Mouse (Mus musculus) urinary bladder, adult 2 months (tissue): Measurements from ENCODE around the gene Cstad. TPM values are rescaled to one million over a fixed set of nuclear protein-coding genes. Genes with fewer than 3 reads are reported as not detected.

Experiments
- DNase-seq: peaks from one replicate; pipeline ENCODE4 v3.0.0; 2022; ENCODE audit warnings: low spot score
- polyA plus RNA-seq: library from polyadenylated mRNA; depleted of rRNA; stranded (reverse); fragments of >200 nt; gene quantifications from 2 replicates; pipeline ENCODE4 v1.2.3, GENCODE M21; 2012

Gene Cstad
- polyA plus RNA-seq, 1 experiment, result 5.8 TPM

- no peak for DNase-seq
Measured at GRCm38 (mm10) chr2:30595796-30596195, 956 bp downstream of the Cstad start.

- no peak for DNase-seq
Measured at GRCm38 (mm10) chr2:30599621-30600020, 4.8 kb downstream of the Cstad start.

- DNase-seq, result no peak
Measured at GRCm38 (mm10) chr2:30600291-30600690, 5.5 kb downstream of the Cstad start.

GRCm38 (mm10) chr2:30600965-30601841 lies 6.4 kb downstream of the Cstad start:
- DNase-seq, result no peak

- DNase-seq, result no peak
Measured at GRCm38 (mm10) chr2:30602451-30602850, 7.6 kb downstream of the Cstad start.

GRCm38 (mm10) chr2:30603731-30604130 lies 8.9 kb downstream of the Cstad start:
- no peak for DNase-seq

GRCm38 (mm10) chr2:30604880-30605761 lies 10.3 kb downstream of the Cstad start:
- DNase-seq, result no peak

- DNase-seq, result no peak
Measured at GRCm38 (mm10) chr2:30605762-30606051, 10.9 kb downstream of the Cstad start.

- no peak for DNase-seq
Measured at GRCm38 (mm10) chr2:30606621-30607052, 11.8 kb downstream of the Cstad start.

GRCm38 (mm10) chr2:30607941-30608340 lies 13.1 kb downstream of the Cstad start:
- DNase-seq, result no peak

GRCm38 (mm10) chr2:30608690-30609201 lies 13.9 kb downstream of the Cstad start:
- DNase-seq, result no peak

- DNase-seq, result no peak
Measured at GRCm38 (mm10) chr2:30613574-30613973, 18.7 kb downstream of the Cstad start.

- DNase-seq, result no peak
Measured at GRCm38 (mm10) chr2:30614151-30614923, 19.5 kb downstream of the Cstad start.

GRCm38 (mm10) chr2:30615869-30616268 lies 21.0 kb downstream of the Cstad start:
- DNase-seq, result no peak

- no peak for DNase-seq
Measured at GRCm38 (mm10) chr2:30616464-30616863, 21.6 kb downstream of the Cstad start.

GRCm38 (mm10) chr2:30618487-30619248 lies 23.8 kb downstream of the Cstad start:
- no peak for DNase-seq

GRCm38 (mm10) chr2:30623873-30624272 lies 29.0 kb downstream of the Cstad start:
- no peak for DNase-seq

- no peak for DNase-seq
Measured at GRCm38 (mm10) chr2:30625296-30625826, 30.5 kb downstream of the Cstad start.

GRCm38 (mm10) chr2:30626058-30626675 lies 31.3 kb downstream of the Cstad start:
- no peak for DNase-seq

- DNase-seq, result no peak
Measured at GRCm38 (mm10) chr2:30627338-30627737, 32.5 kb downstream of the Cstad start.
